Comparison of ENCODE assay signal across 12 mouse cellular contexts in the genomic region with DNA sequence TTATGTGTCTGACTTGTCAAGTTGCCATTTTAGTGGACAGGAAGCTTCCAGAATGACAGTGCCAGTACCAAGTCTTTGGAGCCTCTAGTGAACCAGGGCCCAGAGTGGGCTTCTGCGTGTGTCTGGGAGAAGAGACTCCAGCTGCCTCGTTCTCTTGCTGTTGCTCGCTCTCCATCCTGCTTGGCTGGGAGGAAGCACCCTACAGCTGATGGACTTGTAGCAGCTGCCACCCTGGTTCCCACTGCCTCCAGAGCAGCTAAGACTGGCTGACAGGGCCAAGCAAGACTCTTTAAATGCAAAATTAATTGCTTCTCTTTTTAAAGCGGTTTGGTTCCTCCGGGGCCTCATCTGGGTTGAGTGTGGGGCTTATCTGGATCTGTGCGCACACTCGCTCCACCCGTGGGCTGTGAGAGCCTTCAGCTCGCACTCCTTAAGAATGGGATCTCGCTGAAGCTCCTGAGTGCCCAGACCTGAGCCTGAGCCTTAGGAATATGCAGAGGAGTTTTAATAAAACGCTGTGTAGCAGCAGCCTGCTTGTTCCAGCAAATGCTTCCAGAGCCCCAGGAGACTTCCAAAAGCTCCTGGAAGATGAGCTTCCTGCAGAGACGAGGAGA.
DNase-seq lines count a peak whose midpoint lies in the region; ATAC-seq lines count a peak whose summit lies in the region.
"Had no signal": no experiment of that assay in that cellular context is flagged by ENCODE, and none has a peak within 500 bp of the region (broad histone marks: within the 10 kb centered on the region; RNA-seq: fewer than 3 reads in every experiment).

No protein-coding gene starts in this region.

- 58% methylated on average over 12 of the region's 12 CpGs for WGBS in intestine, embryonic 14.5 days
- 52% methylated on average over 12 of the region's 12 CpGs for WGBS in intestine, embryonic 16.5 days
- 57% methylated on average over 12 of the region's 12 CpGs for WGBS in midbrain, embryonic 12.5 days

- peak overlapping the region; percentile 8; the same call in 1 of the 2 replicates for H3K27ac ChIP-seq in intestine, embryonic 14.5 days (ENCODE audit: low read depth)
- no peak overlapping the region for H3K27ac ChIP-seq in intestine, embryonic 16.5 days (ENCODE audit: low read length)
- H3K27ac ChIP-seq in midbrain, embryonic 12.5 days (replicated peaks): peak overlapping the region; percentile 69

- no peaks in the 10 kb centered on the region for H3K9me3 ChIP-seq in intestine, embryonic 14.5 days (ENCODE audit: control insufficient read depth, low read length)
- no peaks in the 10 kb centered on the region for H3K9me3 ChIP-seq in intestine, embryonic 16.5 days (ENCODE audit: control insufficient read depth, low read length)
- no peaks in the 10 kb centered on the region for H3K9me3 ChIP-seq in midbrain, embryonic 12.5 days

- H3K4me1 ChIP-seq in intestine, embryonic 14.5 days (replicated peaks; ENCODE audit: control insufficient read depth, insufficient read depth, low read length): peaks cover 5% of the 10 kb centered on the region; the same call in 1 of the 2 replicates
- H3K4me1 ChIP-seq in intestine, embryonic 16.5 days (ENCODE audit: control insufficient read depth, insufficient read depth, low read length): 0 out of 2 replicates have a peak, but pooled peaks cover 7% of the 10 kb centered on the region
- peaks cover 22% of the 10 kb centered on the region for H3K4me1 ChIP-seq in midbrain, embryonic 12.5 days

- no peak overlapping the region for H3K9ac ChIP-seq in intestine, embryonic 14.5 days (ENCODE audit: low read length)
- no peak overlapping the region for H3K9ac ChIP-seq in intestine, embryonic 16.5 days (ENCODE audit: low read depth, low read length)
- no peak overlapping the region for H3K9ac ChIP-seq in midbrain, embryonic 12.5 days (replicated peaks)

- no peaks in the 10 kb centered on the region for H3K27me3 ChIP-seq in intestine, embryonic 14.5 days (replicated peaks; ENCODE audit: control insufficient read depth, insufficient read depth, low read length)
- H3K27me3 ChIP-seq in intestine, embryonic 16.5 days (replicated peaks; ENCODE audit: control insufficient read depth, insufficient read depth, low read length): no peaks in the 10 kb centered on the region
- H3K27me3 ChIP-seq in midbrain, embryonic 12.5 days: no peaks in the 10 kb centered on the region

- peaks cover 30% of the 10 kb centered on the region for H3K36me3 ChIP-seq in intestine, embryonic 14.5 days (ENCODE audit: control insufficient read depth, insufficient read depth, low read length)
- H3K36me3 ChIP-seq in intestine, embryonic 16.5 days (ENCODE audit: control insufficient read depth, insufficient read depth, low read length): peaks cover 7% of the 10 kb centered on the region; the same call in 1 of the 2 replicates
- peaks cover 36% of the 10 kb centered on the region for H3K36me3 ChIP-seq in midbrain, embryonic 12.5 days

- no peak for DNase-seq in intestine, embryonic 14.5 days (ENCODE audit: low spot score)
- peak; percentile 20 for DNase-seq in right cerebral cortex, postnatal 4 days
- no peak for DNase-seq in right cerebral cortex, postnatal 14 days
- DNase-seq in layer of hippocampus, postnatal 25 days (ENCODE audit: extremely low spot score in 1 of 2, low spot score in 1 of 2): no peak
- DNase-seq in heart, postnatal 36 days: no peak
- DNase-seq: adrenal gland, postnatal 10 days; cerebellum, adult 2 months; lung, postnatal 10 days had no signal

- no peak overlapping the region for H3K4me2 ChIP-seq in intestine, embryonic 14.5 days (ENCODE audit: low read length)
- H3K4me2 ChIP-seq in intestine, embryonic 16.5 days (ENCODE audit: low read depth, low read length): no peak overlapping the region
- no peak overlapping the region for H3K4me2 ChIP-seq in midbrain, embryonic 12.5 days (replicated peaks)
- H3K4me2 ChIP-seq: heart, embryonic 11.5 days had no signal

- H3K4me3 ChIP-seq in intestine, embryonic 14.5 days (ENCODE audit: low read depth, low read length): no peak overlapping the region
- no peak overlapping the region for H3K4me3 ChIP-seq in intestine, embryonic 16.5 days (ENCODE audit: low read length)
- H3K4me3 ChIP-seq in midbrain, embryonic 12.5 days: no peak overlapping the region

- ATAC-seq in intestine, embryonic 14.5 days (replicated peaks; ENCODE audit: low FRiP score, low TSS enrichment, low read depth): no peak
- ATAC-seq in intestine, embryonic 16.5 days: no peak
- peak; percentile 52; the same call in 1 of the 2 replicates for ATAC-seq in midbrain, embryonic 12.5 days (ENCODE audit: low FRiP score, low read depth)
- no peak for ATAC-seq in megakaryocyte progenitor cell, adult 5-6 weeks (replicated peaks; ENCODE audit: poor library complexity)

- intact Hi-C loops in heart, postnatal 36 days (cut with DNase I): no loop called here
